Mouse (Mus musculus) thymus, adult 2 months (tissue): ENCODE measurements around the gene Nrp2. TPM values are rescaled to one million over a fixed set of nuclear protein-coding genes. Genes with fewer than 3 reads are reported as not detected.

ENCODE experiments used
- DNase-seq: peaks from one replicate; pipeline ENCODE4 v3.0.0; 2021
- H3K27ac ChIP-seq: fragments of 200-500 bp; 2 replicates; pipeline ENCODE4 v1.5.1; 2012; ENCODE audit warnings: low read length, control low read depth; ENCODE audit not compliant: control insufficient read depth, insufficient read depth
- H3K27me3 ChIP-seq: fragments of 200-500 bp; 2 replicates; pipeline ENCODE4 v1.6.1; 2012; ENCODE audit warnings: mild to moderate bottlenecking, low read length, moderate library complexity, mixed read lengths; ENCODE audit not compliant: control insufficient read depth, insufficient read depth
- H3K36me3 ChIP-seq: fragments of 200-500 bp; 2 replicates; pipeline ENCODE4 v1.6.1; 2012; ENCODE audit warnings: mild to moderate bottlenecking, low read length, moderate library complexity; ENCODE audit not compliant: control insufficient read depth, insufficient read depth
- H3K4me1 ChIP-seq: fragments of 200-500 bp; replicated peaks from 2 replicates; pipeline ENCODE4 v1.6.1; 2012; ENCODE audit warnings: low read length; ENCODE audit not compliant: control insufficient read depth, insufficient read depth
- H3K4me3 ChIP-seq: fragments of 200-500 bp; 2 replicates; pipeline ENCODE4 v1.5.1; 2012; ENCODE audit warnings: mild to moderate bottlenecking, low read length, control low read depth, moderate library complexity; ENCODE audit not compliant: control insufficient read depth, insufficient read depth
- CTCF ChIP-seq: fragments of 200-500 bp; IDR thresholded peaks from 2 replicates; pipeline ENCODE4 v1.5.1; 2012; ENCODE audit warnings: mild to moderate bottlenecking, control low read depth, low read length, moderate library complexity, borderline replicate concordance; ENCODE audit not compliant: control insufficient read depth, poor library complexity, insufficient read depth; ENCODE audit errors: extremely low read depth
- POLR2A ChIP-seq: fragments of 200-500 bp; IDR thresholded peaks from 2 replicates; pipeline ENCODE4 v1.6.1; 2012; ENCODE audit warnings: mild to moderate bottlenecking, low read length, control low read depth, moderate library complexity; ENCODE audit not compliant: control insufficient read depth, poor library complexity, insufficient read depth; ENCODE audit errors: extremely low read depth
- WGBS: fragments of 180-500 bp; shearing (Covaris S2); methylation state at CpG from one replicate; pipeline ENCODE4 v1.1.7; 2018; 5-methylcytosine and 5-hydroxymethylcytosine counted together
- polyA plus RNA-seq: library from polyadenylated mRNA; depleted of rRNA; stranded (reverse); fragments of >200 nt; gene quantifications from 2 replicates; pipeline ENCODE4 v1.2.3, GENCODE M21; 2012

Nrp2 gene
- polyA plus RNA-seq, 1 experiment, result 5.7 TPM

GRCm38 (mm10) chr1:62794223-62794895 is 91.3 kb downstream of the Nrp2 start:
- H3K27ac ChIP-seq, result no peak overlapping the region
- no peak for DNase-seq
- H3K36me3 ChIP-seq, result no peaks in the 10 kb centered on the region
- WGBS, result 79% methylated on average over 19 of the region's 19 CpGs
- no peaks in the 10 kb centered on the region for H3K27me3 ChIP-seq
- TF ChIP-seq POLR2A (no peak), CTCF (no peak)
- H3K4me3 ChIP-seq, result no peak overlapping the region
- peaks cover 4% of the 10 kb centered on the region; the same call in 1 of the 2 replicates for H3K4me1 ChIP-seq

- H3K4me1 ChIP-seq, result peaks cover 4% of the 10 kb centered on the region; the same call in 1 of the 2 replicates
- 88% methylated on average over 2 of the region's 2 CpGs for WGBS
- TF ChIP-seq POLR2A, result no peak
- no peak for TF ChIP-seq CTCF
- H3K27ac ChIP-seq, result no peak overlapping the region
- DNase-seq, result no peak
- no peaks in the 10 kb centered on the region for H3K27me3 ChIP-seq
- no peaks in the 10 kb centered on the region for H3K36me3 ChIP-seq
- H3K4me3 ChIP-seq, result no peak overlapping the region
Observed at GRCm38 (mm10) chr1:62794896-62795255, 91.8 kb downstream of the Nrp2 start.

- H3K36me3 ChIP-seq, result no peaks in the 10 kb centered on the region
- DNase-seq, result peak; percentile 55
- H3K27me3 ChIP-seq, result no peaks in the 10 kb centered on the region
- H3K4me1 ChIP-seq, result peaks cover 4% of the 10 kb centered on the region; the same call in 1 of the 2 replicates
- no peak overlapping the region for H3K27ac ChIP-seq
- TF ChIP-seq POLR2A, result no peak
- 0 out of 2 replicates have a peak, but pooled peaks have one; percentile 9 for TF ChIP-seq CTCF
- H3K4me3 ChIP-seq, result peak overlapping the region; percentile 43
- 46% methylated on average over 28 of the region's 28 CpGs for WGBS
Observed at GRCm38 (mm10) chr1:62795307-62796037, 92.4 kb downstream of the Nrp2 start.

GRCm38 (mm10) chr1:62796038-62796647 is 93.1 kb downstream of the Nrp2 start:
- WGBS, result 68% methylated on average over 9 of the region's 9 CpGs
- peak overlapping the region; percentile 43; the same call in 1 of the 2 replicates for H3K4me3 ChIP-seq

GRCm38 (mm10) chr1:62799427-62799826 is 96.3 kb downstream of the Nrp2 start:
- TF ChIP-seq POLR2A (no peak), CTCF (no peak)
- no peaks in the 10 kb centered on the region for H3K36me3 ChIP-seq
- no peak overlapping the region for H3K27ac ChIP-seq
- 82% methylated on average over 4 of the region's 4 CpGs for WGBS
- no peak overlapping the region for H3K4me3 ChIP-seq
- DNase-seq, result no peak
- no peaks in the 10 kb centered on the region for H3K27me3 ChIP-seq
- peaks cover 4% of the 10 kb centered on the region; the same call in 1 of the 2 replicates for H3K4me1 ChIP-seq

More at GRCm38 (mm10) chr1:62796038-62796647, 93.1 kb downstream of the Nrp2 start:
- no peak for TF ChIP-seq CTCF
- TF ChIP-seq POLR2A, result no peak
- Histone ChIP-seq H3K27me3 (no peaks in the 10 kb centered on the region), H3K27ac (no peak overlapping the region), H3K36me3 (no peaks in the 10 kb centered on the region), H3K4me1 (peaks cover 4% of the 10 kb centered on the region; the same call in 1 of the 2 replicates)
- no peak for DNase-seq

- TF ChIP-seq POLR2A (no peak), CTCF (no peak)
- H3K27ac ChIP-seq, result no peak overlapping the region
- WGBS, result 94% methylated on average over 5 of the region's 5 CpGs
- H3K4me1 ChIP-seq, result peaks cover 4% of the 10 kb centered on the region; the same call in 1 of the 2 replicates
- no peak overlapping the region for H3K4me3 ChIP-seq
- H3K36me3 ChIP-seq, result no peaks in the 10 kb centered on the region
- no peaks in the 10 kb centered on the region for H3K27me3 ChIP-seq
- no peak for DNase-seq
Observed at GRCm38 (mm10) chr1:62800351-62800750, 97.3 kb downstream of the Nrp2 start.
